Mouse (Mus musculus) liver, adult 2 months (tissue): ENCODE results near the gene Hist1h2ag. TPM values are rescaled to one million over a fixed set of nuclear protein-coding genes. Genes with fewer than 3 reads are reported as not detected.

Experiments
- DNase-seq: peaks from one replicate; pipeline ENCODE4 v3.0.0-alpha.2; 2011; ENCODE audit warnings: low read depth, low spot score; ENCODE audit errors: extremely low read depth
- H3K27ac ChIP-seq: fragments of 200-500 bp; replicated peaks from 2 replicates; pipeline ENCODE4 v1.5.1; 2012; ENCODE audit warnings: low read depth, mild to moderate bottlenecking, control low read depth, inconsistent platforms, low read length; ENCODE audit not compliant: insufficient read depth
- H3K27me3 ChIP-seq: fragments of 200-500 bp; 2 replicates; pipeline ENCODE4 v1.6.1; 2012; ENCODE audit warnings: mild to moderate bottlenecking, moderate library complexity, low read length, inconsistent platforms; ENCODE audit not compliant: control insufficient read depth, insufficient read depth
- H3K36me3 ChIP-seq: fragments of 200-500 bp; 2 replicates; pipeline ENCODE4 v1.6.1; 2012; ENCODE audit warnings: low read length, inconsistent platforms; ENCODE audit not compliant: control insufficient read depth, insufficient read depth
- H3K4me1 ChIP-seq: fragments of 200-500 bp; 2 replicates; pipeline ENCODE4 v1.6.1; 2011; ENCODE audit warnings: low read length; ENCODE audit not compliant: control insufficient read depth, insufficient read depth
- H3K4me3 ChIP-seq: fragments of 200-500 bp; 2 replicates; pipeline ENCODE4 v1.5.1; 2011; ENCODE audit warnings: low read depth, mild to moderate bottlenecking, control low read depth, low read length, moderate library complexity; ENCODE audit not compliant: insufficient read depth
- H3K79me2 ChIP-seq: fragments of 200-500 bp; 2 replicates; pipeline ENCODE4 v1.6.1; 2012; ENCODE audit warnings: inconsistent platforms, mild to moderate bottlenecking, low read length, moderate library complexity; ENCODE audit not compliant: control insufficient read depth, insufficient read depth
- H3K9ac ChIP-seq: fragments of 200-500 bp; 2 replicates; pipeline ENCODE4 v1.6.1; 2012; ENCODE audit warnings: low read depth, mild to moderate bottlenecking, control low read depth, inconsistent platforms, low read length
- CTCF ChIP-seq: fragments of 200-500 bp; IDR thresholded peaks from 2 replicates; pipeline ENCODE4 v1.5.1; 2011; ENCODE audit warnings: low read depth, low read length, control low read depth
- POLR2A ChIP-seq: fragments of 200-500 bp; IDR thresholded peaks from 2 replicates; pipeline ENCODE4 v1.6.1; 2011; ENCODE audit warnings: low read length, control low read depth; ENCODE audit not compliant: insufficient read depth; ENCODE audit errors: extremely low read depth
- WGBS: fragments of 180-500 bp; shearing (Covaris S2); methylation state at CpG from one replicate; pipeline ENCODE4 v1.1.7; 2018; 5-methylcytosine and 5-hydroxymethylcytosine counted together
- polyA plus RNA-seq: library from polyadenylated mRNA; depleted of rRNA; stranded (reverse); fragments of >200 nt; gene quantifications from 2 replicates; pipeline ENCODE4 v1.2.3, GENCODE M21; 2012
- total RNA-seq: library from RNA; depleted of rRNA; stranded (reverse); fragments of >200 nt; gene quantifications from 2 replicates; pipeline ENCODE4 v1.2.3, GENCODE M21; 2014

Hist1h2ag gene
- total and polyA plus RNA-seq, 2 experiments = 0.55 to 11.1 TPM

DNA sequence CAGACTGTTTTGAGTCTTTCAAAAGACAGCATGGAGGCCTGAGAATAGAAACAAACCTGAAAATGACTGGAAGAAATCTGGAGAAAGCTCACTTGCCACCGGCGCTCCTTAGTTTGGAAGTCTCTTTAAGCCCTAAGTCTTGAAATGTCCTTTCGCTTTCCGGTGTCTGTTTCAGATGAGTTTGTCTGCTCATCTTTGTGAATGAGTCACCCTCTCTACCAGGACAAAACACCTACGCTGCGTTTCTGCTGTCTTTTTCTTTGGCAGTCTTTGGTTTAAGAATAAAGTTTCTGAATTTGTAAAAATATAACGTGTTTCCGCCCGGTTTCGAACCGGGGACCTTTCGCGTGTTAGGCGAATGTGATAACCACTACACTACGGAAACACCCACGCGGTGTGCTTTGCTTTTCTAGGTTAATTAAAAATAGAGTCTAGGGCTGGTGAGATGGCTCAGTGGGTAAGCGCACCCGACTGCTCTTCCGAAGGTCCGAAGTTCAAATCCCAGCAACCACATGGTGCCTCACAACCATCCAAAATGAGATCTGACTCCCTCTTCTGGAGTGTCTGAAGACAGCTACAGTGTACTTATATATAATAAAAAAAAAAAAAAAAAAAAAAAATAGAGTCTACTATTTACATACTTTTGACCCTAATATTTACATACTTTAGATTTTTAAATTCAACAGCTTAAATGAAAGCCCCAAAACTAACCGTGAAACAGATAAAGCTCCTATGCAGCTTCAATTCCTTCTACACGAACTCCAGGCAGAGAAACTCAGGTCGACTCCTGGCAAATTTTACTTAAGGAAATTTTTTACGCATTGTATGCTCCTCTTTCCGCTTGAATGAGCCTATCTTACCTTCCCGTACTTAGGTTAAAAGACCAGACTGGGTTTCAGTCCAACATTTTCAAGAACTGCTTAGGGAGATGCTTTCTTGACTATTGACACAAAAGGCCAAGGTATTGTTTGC lies 27.0 kb downstream of the Hist1h2ag start:
- 16% methylated on average over 27 of the region's 27 CpGs for WGBS
- Histone ChIP-seq H3K27me3 (peaks cover 2% of the 10 kb centered on the region; the same call in 1 of the 2 replicates), H3K4me1 (peaks cover 5% of the 10 kb centered on the region), H3K79me2 (no peaks in the 10 kb centered on the region), H3K9ac (no peak overlapping the region), H3K36me3 (no peaks in the 10 kb centered on the region), H3K27ac (no peak overlapping the region), H3K4me3 (no peak overlapping the region)
- peak; percentile 80 for DNase-seq
- TF ChIP-seq POLR2A (no peak), CTCF (no peak)

DNA sequence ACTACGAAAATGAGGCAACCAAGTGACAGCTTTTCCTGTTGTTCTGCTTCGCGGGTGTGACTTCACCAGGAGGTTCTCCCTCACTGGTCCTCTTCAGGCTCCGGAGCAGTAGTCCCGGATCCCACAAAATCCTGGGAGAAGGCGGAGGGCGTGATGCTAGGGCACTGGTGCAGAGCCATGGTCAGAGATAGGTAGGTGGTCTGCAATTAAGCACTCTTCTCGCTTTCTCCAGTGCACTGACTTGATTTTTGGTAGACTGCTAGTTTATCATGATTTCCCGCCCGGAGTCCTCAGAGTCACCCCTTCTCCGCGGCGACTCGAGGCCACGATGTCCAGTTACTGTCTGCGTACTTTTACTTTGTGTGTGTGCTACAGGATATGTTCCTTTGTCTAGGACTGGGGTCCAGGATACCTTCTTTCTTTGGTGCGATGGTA lies 28.3 kb downstream of the Hist1h2ag start:
- 21% methylated on average over 17 of the region's 17 CpGs for WGBS

DNA sequence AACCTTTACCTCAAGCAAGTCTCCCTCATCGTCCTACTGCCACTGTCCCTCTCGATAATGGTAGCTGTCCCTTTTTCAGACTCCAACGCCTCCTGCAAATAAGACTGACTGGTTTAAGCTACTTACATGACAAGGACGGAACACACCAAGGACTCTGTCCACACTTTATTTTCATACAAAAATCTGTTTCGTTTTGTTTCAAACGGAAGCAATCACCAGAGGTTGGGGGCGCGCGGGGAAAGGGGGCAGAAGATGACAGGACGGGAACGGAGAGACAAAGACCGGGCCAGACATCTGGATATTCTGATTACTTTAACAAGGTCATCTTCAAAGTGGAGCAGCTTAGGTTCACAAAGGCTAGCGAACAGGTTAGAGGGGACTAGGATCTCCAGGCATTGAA lies 29.0 kb downstream of the Hist1h2ag start:
- no peaks in the 10 kb centered on the region for H3K4me1 ChIP-seq
- H3K4me3 ChIP-seq = no peak overlapping the region
- H3K36me3 ChIP-seq = no peaks in the 10 kb centered on the region
- no peak for DNase-seq
- H3K27me3 ChIP-seq = peaks cover 2% of the 10 kb centered on the region; the same call in 1 of the 2 replicates
- no peak overlapping the region for H3K9ac ChIP-seq
- H3K27ac ChIP-seq = no peak overlapping the region
- WGBS = 26% methylated on average over 13 of the region's 13 CpGs
- no peaks in the 10 kb centered on the region for H3K79me2 ChIP-seq
- TF ChIP-seq POLR2A = no peak
- no peak for TF ChIP-seq CTCF

More for the DNA sequence above, 28.3 kb downstream of the Hist1h2ag start:
- no peak for TF ChIP-seq CTCF
- TF ChIP-seq POLR2A = no peak
- Histone ChIP-seq H3K4me3 (no peak overlapping the region), H3K4me1 (no peaks in the 10 kb centered on the region), H3K79me2 (no peaks in the 10 kb centered on the region), H3K36me3 (no peaks in the 10 kb centered on the region), H3K27me3 (peaks cover 2% of the 10 kb centered on the region; the same call in 1 of the 2 replicates), H3K27ac (no peak overlapping the region), H3K9ac (no peak overlapping the region)
- no peak for DNase-seq

DNA sequence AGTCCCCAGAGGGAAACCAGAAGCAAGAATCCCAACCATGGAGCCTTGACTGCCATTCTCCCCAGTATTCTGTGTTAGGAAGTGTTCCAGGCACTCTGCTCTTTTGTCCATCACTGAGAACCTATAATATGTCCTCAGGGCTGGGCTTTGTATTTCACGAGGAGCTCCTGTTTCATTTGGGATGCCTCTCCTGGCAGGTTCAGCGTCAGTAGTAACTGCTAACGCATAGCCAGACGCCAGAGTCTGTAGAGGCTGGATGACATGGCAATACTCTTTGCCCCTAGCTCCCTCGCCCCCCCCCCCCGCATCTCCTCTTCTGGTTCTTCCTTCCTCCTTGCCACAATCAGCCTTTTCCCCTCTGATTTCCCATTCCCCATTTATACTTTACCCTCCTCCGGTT lies 33.1 kb downstream of the Hist1h2ag start, which contains the start of gene Prss16:
Prss16 (minus strand) TSS at position 101 of the 400 bp plus-strand sequence.
- no peak within 1 kb of the TSS for H3K4me3 ChIP-seq
- no peak for TF ChIP-seq CTCF
- no peak for TF ChIP-seq POLR2A
- no peaks in the 10 kb centered on the region for H3K36me3 ChIP-seq
- H3K27ac ChIP-seq = no peak within 1 kb of the TSS
- peaks cover 20% of the 10 kb centered on the region for H3K27me3 ChIP-seq
- no peak for DNase-seq
- H3K4me1 ChIP-seq = peaks cover 5% of the 10 kb centered on the region
- WGBS = 49% methylated on average over 7 of the region's 7 CpGs
- no peaks in the 10 kb centered on the region for H3K79me2 ChIP-seq
- no peak within 1 kb of the TSS for H3K9ac ChIP-seq

DNA sequence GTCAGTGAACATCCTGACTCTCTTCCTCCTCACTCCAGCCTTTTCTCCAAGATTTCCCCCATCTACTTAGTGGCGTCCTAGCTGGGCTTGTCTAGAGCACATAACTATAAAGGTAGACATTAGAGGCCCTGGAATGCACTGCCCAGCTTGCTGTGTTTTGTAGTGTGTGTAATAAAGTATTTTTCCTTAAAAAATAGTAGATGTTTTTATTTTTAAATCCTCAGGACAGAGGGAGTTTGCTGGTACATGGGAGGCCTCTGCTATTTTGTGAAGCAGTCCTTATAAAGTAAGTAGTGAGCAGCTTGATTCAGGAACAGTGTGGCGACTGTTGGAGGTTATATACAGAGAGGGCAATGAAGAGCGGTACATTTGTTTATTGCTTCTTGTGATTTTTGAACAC lies 34.0 kb downstream of the Hist1h2ag start:
- H3K4me1 ChIP-seq = peaks cover 5% of the 10 kb centered on the region
- TF ChIP-seq POLR2A = no peak
- TF ChIP-seq CTCF = no peak
- H3K27ac ChIP-seq = no peak overlapping the region
- peaks cover 22% of the 10 kb centered on the region for H3K27me3 ChIP-seq
- H3K9ac ChIP-seq = no peak overlapping the region
- no peak overlapping the region for H3K4me3 ChIP-seq
- 96% methylated on average over 3 of the region's 3 CpGs for WGBS
- DNase-seq = no peak
- no peaks in the 10 kb centered on the region for H3K79me2 ChIP-seq
- no peaks in the 10 kb centered on the region for H3K36me3 ChIP-seq

DNA sequence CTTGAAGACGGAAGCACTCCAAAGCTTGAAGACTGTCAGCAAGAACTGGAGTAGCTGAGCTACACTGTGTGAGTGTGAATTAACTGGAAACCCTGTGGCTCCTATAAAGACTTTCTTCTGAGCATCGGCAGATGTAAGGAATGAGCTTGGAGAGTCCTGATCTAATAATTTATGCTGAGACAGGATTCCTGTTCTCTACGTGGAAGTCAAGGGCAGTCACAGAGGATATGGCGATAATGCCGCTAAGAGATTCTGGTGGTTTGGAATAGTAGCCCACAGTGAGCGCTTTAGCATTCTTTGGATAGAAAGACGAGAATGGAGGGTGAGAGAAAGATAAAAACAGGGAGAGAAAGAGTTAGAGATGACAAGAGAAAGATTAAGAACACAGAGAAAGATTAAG lies 34.9 kb downstream of the Hist1h2ag start:
- Histone ChIP-seq H3K36me3 (no peaks in the 10 kb centered on the region), H3K79me2 (no peaks in the 10 kb centered on the region), H3K4me1 (peaks cover 5% of the 10 kb centered on the region), H3K9ac (no peak overlapping the region), H3K27ac (no peak overlapping the region), H3K4me3 (no peak overlapping the region), H3K27me3 (peaks cover 24% of the 10 kb centered on the region)
- 67% methylated on average over 7 of the region's 7 CpGs for WGBS
- DNase-seq = no peak
- TF ChIP-seq POLR2A (no peak), CTCF (no peak)
